Mouse (Mus musculus) bone marrow macrophage, adult 2 months (primary cell): Measurements from ENCODE around the gene Epha4.

ENCODE experiments used
- CTCF ChIP-seq: IDR thresholded peaks from 2 replicates; pipeline ENCODE4 v1.5.1; 2012; ENCODE audit warnings: low read depth, mild to moderate bottlenecking, low read length, moderate library complexity
- POLR2A ChIP-seq: IDR thresholded peaks from 2 replicates; pipeline ENCODE4 v1.6.1; 2012; ENCODE audit warnings: mild to moderate bottlenecking, low read depth, low read length, borderline replicate concordance

DNA sequence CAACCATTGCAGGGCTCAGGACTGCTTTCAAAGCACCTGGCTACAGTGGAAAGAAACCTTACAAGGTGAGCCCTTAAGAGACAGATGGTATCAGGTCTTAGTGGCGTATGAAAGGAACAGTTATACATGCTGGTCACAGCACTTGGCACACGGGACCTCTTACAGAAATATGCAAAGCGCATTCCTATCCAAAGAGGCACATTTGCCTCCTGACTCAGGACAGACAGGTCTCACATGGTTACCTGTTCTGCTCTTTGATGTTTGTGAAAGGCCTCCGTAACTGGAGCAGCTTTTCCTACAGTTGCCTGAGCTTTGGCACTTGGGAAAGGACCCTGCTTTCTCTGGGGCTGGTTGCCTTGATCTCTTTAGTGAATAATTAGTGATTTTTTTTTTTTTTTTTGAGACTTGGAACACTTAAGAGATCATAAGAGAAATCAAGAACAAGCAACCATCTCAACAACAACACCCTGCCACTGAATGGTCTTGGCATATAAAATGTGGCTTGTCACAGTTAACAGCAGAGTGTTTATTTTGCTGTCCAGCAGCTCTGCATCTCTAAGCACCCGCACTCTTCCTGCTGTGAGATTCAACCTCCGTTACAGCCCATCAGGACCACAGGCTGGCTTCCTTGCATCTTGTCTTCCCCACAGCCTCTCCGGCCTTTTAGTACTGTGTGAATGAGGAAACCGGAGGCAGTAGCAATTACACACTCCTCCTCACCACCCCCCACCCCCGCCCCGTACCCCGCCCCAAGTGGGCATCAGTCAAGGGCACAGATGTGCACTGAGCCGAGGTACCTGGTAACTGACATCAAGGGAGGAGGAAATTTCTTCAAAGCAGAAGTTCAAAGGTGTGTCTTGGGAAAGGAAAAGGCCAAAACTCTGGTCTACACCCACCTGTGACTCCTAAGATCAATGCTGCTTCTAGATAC is 41.2 kb downstream of the Epha4 start:
- TF ChIP-seq POLR2A (no peak), CTCF (no peak)
